Mouse (Mus musculus): ENCODE measurements around the gene Nckap5l.

DNA sequence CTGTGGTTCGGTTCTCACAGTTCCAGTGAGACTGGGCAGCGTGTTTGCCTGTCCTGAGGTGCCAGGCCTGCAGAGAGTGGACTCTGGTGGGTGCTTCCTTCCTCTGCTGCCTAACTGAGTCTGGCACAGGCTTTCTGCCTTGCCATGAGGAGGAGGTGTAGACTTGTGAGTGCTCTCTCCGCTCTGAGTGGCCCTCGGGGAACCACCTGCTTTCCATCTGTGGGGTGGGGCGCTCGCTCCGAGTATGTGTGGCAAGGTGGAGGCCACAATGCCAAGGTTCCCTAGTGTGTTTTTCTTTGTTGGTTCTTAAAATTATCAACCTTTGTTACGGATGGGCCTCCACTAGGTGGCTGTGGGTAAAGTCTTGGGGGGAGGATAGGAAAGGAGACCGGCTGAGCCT lies 48.7 kb downstream of the Nckap5l start:
- no peak for TF ChIP-seq CTCF (IDR thresholded peaks at IDR 0.05)
- TF ChIP-seq EP300 (IDR thresholded peaks at IDR 0.05) = no peak
